Mouse (Mus musculus): ENCODE data around the gene Arpc5.

Arpc5 gene

DNA sequence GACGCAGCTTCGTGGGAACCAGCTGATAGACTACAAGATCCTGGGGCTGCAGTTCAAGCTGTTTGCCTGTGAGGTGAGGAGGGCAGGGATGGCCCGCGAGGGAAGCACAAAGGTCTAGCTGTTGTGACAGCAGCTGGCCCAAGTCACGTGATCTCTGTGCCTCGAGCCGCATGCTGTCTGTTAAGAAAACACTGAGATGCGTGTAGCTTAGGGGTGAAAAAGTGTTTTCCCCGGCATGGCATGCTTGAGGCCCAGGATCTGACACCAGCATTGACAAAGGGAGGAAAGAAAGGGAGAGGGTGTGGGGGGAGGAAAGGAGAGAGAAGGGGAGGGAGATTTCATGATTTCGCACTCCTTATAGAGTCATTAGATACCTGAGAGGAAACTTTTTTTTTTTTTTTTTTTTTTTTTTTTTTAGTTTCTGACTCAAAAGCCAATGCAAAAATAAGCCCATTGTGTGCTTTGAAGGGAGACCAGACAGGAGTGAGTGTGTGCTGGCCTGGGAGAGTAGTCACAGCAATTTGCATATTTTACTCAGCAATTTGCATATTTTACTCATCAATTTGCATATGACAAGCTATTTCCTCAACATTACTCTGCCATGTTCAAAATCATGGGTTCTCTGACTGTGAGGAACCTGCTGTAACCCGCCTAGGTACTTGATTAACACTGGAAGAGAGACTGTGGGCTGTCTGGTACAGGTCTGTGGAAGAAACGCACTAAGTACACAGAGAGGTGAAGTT is 50.9 kb downstream of the Arpc5 start:
- DNase-seq: no peak

DNA sequence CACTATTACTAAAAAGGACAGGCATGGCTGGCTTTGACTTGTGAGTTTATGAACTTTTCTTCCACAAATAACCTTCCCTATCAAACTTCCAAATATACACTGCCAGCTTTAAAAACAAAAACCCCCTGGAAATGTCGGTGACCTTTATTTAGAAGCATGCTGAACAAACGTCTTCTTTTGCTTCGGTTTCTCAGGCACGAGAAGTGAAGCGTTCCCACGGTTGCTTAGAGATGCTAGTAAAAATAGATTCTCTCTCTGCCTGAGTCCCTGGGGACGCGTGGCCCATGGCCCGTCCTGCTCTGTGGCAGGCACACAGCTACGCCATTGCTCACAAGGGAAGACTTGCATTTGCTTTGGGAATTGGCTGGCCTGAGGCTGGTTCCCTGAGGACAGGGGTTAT is 51.5 kb downstream of the Arpc5 start:
- no peak for DNase-seq

DNA sequence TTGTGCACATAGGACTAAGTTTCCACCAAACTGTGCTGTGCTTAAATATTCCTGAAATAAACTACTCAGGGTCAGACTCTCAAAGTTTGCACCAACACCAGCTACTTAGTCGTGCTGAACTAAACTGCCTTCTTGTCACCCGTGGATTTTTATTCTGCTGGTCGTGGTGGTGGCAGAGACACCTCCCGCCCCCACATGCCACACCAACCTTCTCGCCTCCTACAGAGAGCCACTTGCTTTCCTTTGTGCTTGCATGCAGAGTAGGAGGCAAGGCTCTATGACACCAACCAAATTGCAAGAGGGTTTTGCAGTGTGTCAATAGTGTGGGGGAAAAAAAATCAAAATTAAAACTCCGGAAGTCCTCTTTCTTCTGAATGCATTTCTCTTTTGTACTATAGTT is 53.2 kb downstream of the Arpc5 start:
- DNase-seq: no peak

DNA sequence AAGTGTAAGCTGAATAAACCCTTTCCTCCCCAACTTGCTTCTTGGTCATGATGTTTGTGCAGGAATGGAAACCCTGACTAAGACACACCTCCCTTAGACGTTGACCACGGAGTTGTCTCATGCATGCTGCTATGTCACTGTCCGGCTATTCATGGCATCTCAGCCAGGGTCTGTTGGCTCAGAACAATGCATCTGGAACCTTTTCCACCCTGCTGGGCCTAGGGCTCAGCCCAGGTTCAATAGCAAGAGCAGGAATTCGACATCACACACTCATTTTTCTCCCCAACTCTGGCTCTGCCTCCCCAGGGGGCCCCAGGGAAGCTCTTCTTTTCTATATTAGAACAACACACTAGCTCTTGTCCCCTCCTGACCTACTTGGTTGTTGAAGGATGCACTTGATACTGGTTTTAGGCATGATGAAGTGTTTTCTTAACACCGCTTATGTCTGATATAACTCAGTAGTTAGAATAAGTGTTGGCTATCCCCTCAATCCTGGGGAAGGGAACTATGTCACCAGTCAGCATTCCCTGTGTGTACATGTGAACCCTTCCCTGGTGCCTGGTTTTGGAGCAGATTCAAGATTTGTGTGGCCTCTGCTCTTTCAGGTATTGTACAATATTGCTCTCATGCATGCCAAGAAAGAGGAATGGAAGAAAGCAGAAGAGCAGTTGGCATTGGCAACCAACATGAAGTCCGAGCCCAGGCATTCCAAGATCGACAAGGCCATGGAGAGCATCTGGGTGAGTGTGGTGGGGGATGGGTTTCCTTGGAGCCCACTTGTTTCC is 54.8 kb downstream of the Arpc5 start:
- DNase-seq: no peak

DNA sequence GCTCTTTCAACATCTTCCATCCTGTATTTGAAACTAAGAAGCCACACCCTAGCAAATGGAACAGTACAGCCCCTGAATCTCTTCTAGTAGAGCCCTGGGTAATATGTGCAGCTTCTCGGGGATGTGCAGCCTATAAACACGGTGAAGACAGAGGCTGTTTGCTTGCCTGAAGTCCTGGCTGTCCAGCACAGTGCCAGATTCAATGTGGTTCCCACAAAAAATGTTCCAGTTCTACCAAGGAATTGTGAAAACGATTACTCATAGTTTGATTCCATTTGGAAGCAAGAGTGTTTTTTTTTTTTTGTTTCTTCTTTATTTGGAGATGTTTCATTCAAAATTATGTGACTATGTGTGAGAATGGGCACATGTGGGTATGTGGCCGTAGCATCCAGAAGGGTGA is 55.4 kb downstream of the Arpc5 start:
- DNase-seq: no peak

DNA sequence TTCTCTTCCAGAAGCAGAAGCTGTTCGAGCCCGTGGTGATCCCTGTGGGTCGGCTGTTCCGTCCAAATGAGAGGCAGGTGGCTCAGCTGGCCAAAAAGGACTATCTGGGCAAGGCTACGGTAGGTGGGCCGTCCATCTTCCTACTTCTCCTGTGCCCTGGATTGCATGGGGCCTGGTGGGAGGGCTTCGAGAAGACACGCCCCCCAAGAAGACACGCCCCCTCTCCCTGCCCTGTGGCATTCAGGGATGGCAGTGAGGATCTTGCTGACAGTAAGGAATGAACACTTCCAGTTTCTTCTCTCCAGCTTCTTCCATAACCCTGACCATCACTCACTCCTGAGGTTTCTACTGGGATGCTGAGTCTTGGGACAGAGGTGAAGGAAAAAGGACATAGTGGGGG is 57.9 kb downstream of the Arpc5 start:
- DNase-seq: no peak

Measured in right cerebral cortex, postnatal 25 days (tissue).